Mouse (Mus musculus): ENCODE data around the gene Bcl7c.

Bcl7c gene

DNA sequence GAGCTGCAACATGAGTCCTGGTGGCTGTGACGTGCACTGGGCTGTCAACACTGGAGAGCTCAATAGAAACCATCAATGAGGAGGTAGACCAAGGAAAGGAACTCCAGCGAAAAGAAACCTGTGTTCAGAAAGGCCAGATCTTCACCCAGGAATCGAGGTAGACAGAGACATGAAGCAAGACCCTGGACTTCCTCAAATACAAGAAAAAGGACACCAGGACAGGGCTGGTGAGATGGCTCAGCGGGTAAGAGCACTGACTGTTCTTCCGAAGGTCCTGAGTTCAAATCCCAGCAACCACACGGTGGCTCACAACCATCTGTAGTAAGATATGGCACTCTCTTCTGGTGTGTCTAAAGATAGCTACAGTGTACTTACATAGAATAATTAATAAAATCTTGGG lies 9.6 kb upstream of the Bcl7c start:
- no peak for DNase-seq (ENCODE audit: inconsistent age in 2 of 2, low spot score in 1 of 2)

DNA sequence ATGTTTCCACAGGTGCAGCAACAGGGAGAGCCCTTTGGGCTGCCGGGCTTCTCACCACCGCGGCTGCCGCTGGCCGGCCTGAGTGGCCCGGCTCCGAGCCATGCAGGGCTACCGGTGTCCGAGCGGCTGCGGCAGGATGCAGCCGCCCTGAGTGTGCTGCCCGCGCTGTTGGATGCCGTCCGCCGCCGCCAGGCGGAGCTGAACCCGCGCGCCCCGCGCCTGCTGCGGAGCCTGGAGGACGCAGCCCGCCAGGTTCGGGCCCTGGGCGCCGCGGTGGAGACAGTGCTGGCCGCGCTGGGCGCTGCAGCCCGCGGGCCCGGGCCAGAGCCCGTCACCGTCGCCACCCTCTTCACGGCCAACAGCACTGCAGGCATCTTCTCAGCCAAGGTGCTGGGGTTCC lies 8.3 kb upstream of the Bcl7c start:
- peak; percentile 70 to 87 for DNase-seq (ENCODE audit: inconsistent age in 2 of 2, low spot score in 1 of 2)

DNA sequence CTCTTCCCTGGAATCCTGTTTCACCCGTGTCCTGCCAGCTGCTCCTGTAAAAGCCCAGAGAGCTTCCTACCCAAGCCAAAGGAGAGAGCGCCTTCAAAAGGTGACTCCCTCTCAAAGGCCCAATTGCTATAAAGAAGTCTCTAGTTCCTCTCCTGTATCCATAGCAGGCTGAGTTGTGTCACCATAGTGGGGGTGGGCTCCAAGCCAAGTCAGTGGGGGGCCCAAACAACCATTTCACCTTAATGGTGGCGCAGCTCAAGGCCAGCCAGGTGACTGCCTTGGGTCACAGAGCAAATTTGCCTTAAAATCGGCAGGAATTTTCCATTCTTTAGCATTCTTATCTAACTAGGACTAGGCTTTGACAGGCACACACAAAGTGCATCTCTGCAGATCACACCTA lies 6.1 kb upstream of the Bcl7c start:
- DNase-seq (ENCODE audit: inconsistent age in 2 of 2, low spot score in 1 of 2) = no peak

DNA sequence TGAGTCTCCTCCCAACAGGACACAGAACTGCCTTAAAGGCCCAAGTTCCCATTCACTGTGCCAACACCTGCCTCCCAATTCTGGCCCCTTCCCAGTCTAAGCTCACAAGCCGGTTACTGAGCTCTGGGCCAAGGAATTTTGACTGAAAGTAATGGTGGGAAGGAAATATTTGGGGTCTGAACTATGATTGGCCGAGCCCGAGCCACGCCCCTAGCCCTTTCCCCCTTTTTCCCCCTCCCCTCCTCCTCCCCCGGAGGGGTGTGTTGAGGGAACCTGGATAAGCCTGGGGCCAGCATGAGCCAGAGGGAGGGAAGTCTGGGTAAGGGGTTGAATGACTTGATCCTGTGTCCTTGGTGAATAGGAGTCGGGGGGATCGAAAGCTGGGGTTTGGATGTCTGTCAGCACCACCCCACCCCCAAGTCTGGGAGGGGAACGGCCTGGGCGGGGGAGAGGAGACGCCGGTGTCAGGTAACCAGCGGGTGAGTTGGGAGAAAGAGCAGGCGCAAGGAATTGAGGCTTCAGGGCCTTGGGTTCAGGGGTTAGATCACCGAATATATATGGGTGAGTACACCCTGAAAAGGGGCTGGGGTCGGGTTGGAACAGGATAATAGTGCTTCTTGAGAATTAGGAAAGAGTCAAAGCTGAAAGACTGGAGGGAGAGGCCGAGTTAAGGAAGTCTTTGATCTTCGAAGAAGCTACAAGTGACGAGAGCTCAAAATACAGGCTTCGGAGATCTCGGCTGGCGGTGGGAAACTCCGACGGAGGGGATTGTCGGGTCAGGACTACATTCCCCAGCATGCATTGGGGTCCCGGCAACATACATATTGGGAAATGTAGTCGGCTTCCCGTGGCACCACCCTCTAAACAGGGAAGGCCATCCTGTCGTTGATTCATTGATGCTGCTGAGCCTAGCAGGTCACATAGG lies 4.0 kb upstream of the Bcl7c start, which contains the start of gene Ctf1:
TSS of gene Ctf1 (plus strand) at position 276 of the 925 bp plus-strand sequence.
- peak; percentile 80 to 90 for DNase-seq (ENCODE audit: inconsistent age in 2 of 2, low spot score in 1 of 2)

DNA sequence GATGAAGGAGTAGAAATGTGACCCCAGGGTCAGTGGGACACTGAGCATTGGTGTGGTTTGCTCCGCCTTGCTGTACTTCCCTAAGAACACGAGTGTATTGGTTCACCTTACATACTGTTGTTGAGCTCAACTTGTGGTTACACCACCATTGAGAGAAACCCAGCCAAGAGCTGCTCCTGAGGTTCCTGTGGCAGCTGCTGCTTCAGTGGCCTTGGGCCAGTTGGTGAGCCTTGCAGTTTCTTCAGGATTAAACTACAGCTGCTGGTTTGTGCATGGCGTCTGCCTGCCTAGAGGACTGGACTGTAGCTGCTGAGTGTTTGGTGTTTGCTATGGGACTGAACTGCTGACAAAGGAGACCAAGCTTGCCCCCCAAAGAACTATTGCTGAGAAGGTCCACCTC lies 2.7 kb upstream of the Bcl7c start:
- DNase-seq (ENCODE audit: inconsistent age in 2 of 2, low spot score in 1 of 2) = no peak

DNA sequence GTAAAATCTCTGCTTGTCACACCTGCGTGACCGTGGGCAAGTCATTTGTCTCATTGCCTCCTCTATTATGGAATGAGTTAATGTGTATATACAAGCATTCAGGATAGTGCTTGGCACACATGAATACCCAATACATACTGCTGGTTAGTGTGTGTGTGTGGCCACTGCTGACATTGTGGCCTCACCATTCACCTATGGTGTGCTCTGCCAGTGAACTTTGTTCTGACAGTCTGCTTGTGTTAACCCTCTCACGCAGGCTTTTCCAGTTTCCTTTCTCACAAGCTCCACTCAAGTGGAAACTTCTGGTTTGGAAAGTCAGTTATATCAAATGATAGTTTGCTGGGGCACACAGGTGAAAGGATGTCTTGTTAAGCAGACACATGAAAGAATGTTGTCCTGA lies 2.3 kb upstream of the Bcl7c start:
- no peak for DNase-seq (ENCODE audit: inconsistent age in 2 of 2, low spot score in 1 of 2)

DNA sequence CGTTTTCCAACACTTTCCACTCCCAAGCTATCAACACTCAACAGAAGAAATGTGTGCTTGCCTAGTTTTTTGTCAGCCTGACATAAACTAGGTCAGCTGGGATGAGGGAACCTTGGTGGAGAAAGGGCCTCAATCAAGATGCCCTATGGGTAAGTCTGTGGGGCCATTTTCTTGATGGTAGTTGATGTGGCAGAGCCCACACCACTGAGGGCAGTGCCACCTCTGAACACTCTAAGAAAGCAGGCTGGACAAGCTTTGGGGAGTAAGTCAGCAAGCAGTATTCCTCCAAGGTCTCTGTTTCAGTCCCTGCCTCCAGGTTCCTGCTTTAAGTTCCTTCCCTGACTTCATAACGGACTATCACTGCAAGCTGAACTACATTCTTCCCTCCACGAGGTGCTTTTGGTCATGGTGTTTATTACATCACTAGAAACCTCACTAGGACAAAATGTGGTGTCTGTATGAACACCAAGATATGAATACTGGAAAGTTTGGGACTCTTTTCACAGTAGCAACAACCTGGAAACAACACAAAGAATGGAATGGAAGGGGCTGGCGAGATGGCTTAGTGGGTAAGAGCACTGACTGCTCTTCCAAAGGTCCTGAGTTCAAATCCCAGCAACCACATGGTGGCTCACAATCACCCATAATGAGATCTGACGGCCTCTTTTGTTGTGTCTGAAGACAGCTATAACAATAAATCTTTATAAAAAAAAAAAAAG lies 687 bp upstream of the Bcl7c start:
- no peak for DNase-seq (ENCODE audit: inconsistent age in 2 of 2, low spot score in 1 of 2)

DNA sequence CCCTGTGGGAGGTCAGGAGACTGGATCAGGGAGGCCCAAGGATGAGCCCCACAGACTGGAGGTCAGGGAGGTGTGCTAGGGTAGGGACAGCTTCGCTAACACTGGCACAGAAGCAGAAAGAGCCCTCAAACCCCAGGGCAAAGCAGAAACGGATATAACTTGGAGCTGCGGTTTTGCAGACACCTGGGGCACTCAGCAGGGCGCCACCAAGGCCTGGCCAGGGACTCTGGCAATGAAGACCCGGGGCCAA lies 851 bp downstream of the Bcl7c start:
- no peak for DNase-seq (ENCODE audit: inconsistent age in 2 of 2, low spot score in 1 of 2)

DNA sequence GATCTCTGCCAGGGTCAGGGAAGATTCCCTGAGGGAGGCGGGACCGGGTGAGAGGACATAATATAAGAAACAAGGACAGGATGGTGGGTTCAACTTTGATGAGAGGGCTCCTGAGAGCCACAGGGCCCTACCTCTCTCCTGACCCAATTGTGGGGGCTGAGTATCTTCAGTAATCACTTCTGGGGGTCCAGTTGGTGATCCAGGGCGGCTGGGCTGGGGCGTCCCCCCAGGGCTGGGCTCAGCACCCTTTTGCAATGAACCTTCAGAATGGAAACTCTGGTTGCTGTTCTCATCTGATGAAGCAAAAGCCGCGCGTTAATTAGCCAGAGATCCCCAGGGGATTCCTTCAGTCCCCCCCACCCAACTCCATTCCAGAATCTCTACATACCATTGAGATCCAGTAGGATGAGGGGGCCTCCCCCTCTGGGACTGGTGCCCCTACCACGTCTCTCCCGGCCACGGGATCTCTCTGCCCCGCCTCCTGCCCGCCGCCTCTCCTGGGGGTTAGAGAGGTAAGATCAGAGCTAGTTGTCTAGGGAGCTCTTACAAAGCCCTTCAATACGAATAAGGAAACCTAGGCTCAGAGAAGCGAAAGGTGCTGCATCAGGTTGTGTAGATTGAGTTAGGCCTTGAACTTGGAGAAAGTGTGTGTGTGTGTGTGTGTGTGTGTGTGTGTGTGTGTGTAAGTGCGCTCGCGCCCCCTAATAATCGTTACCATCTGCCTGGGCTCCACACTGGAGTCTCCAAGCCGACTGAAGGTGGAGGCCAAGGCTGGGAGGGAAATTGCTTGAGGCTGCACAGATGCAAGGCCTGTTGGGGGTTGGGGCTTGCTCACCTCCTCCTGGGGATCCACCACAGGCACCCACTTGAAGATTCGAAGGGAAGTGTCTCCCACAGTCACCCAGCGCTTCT lies 1.4 kb downstream of the Bcl7c start:
- DNase-seq (ENCODE audit: inconsistent age in 2 of 2, low spot score in 1 of 2) = peak; percentile 39 to 66

DNA sequence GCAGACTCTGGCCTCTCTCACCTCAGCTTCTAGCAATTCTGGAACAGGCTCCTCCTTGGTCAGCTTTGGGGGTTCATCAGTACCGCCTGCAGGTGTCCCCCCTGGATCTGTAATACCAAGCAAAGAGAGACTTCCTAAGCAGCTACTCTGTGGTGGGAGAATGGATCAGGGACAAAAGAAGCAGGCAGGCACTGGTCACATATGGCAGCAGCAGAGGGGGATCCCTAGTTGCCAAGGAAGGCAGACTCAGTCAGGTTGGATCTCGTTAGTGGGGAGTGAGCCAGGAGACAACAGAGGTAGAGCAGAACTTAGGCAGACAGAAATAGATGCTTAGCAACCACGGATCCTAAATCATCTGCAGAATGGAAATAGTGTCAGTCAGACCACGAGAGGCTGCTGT lies 3.0 kb downstream of the Bcl7c start:
- DNase-seq (ENCODE audit: inconsistent age in 2 of 2, low spot score in 1 of 2) = no peak

DNA sequence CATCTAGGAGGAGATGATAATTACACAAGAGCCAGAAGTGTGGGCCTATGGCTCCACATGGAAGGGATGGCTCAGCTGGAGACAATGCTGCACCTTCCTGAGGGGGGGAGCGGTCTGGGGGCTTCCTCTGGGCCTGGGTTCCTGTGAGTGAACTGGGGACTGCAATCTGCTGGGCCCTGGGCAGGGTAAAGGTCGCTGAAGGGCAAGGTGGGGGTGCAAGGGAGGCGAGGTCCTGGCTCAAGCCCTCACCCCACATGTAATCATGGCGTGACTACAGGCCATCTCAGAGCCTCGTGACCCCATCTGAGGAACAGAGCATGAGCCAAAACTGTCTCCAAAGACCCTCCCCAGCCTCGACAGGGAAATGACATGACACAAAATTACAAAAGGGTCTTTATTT lies 4.1 kb downstream of the Bcl7c start:
- DNase-seq (ENCODE audit: inconsistent age in 2 of 2, low spot score in 1 of 2) = no peak

DNA sequence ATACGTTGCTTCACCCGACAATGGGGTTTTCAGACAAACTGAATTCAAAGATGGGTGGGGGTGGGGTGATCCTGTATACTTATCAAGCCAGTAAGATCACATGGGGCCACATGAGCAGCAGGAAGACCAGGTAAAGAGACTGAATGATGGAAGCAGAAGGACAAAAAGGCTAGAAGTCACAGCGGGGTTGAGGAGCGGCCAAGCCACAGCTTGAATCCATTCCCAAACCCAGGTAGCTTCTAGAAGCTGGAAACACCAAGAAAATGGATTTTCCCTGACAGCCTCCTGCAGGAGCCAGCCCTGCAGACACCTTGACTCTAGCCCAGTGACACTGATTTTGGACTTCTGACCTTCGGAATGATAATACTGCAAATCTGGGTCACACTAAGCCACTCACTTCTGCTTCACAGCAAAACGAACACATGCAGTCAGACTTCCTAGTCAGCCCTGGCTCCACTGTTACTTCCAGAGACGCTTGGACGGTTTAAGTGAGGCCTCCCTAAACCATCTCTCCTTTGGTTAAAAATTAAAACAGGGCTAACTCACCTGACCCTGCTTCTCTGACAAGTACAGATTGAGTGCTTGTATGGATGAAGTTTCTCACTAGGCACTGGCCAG lies 5.1 kb downstream of the Bcl7c start:
- DNase-seq (ENCODE audit: inconsistent age in 2 of 2, low spot score in 1 of 2) = peak in 1 of 2 experiments; percentile 56

DNA sequence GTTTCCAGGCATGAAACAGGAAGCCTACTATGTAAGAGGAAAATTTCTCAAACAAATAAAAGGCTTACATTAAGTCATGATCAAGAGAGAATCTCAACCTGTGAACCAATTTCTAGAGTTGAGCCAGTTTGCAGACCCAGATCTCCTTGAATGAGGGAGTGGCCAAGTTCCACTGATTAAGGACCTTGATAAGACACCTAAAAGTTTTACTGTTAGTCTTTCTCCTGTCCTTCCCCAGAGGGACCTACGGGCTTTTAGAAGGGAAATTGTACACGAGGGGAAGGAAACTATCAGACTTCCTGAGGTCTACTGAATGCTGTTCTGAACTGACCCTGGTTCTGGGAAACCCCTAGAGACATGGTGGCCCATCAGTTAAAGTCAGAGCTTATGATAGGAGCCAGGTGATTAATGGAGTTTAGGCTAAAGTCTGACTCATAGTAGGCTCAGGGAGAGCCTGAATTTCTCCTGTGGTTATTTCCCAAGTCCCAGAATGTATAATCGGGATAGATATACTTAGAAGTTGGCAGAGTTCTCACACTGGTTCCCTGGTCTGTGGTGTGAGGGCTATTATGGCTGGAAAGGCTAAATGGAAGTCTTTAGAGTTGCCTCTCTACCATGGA lies 7.9 kb downstream of the Bcl7c start:
- DNase-seq (ENCODE audit: inconsistent age in 2 of 2, low spot score in 1 of 2) = peak in 1 of 2 experiments; percentile 57

DNA sequence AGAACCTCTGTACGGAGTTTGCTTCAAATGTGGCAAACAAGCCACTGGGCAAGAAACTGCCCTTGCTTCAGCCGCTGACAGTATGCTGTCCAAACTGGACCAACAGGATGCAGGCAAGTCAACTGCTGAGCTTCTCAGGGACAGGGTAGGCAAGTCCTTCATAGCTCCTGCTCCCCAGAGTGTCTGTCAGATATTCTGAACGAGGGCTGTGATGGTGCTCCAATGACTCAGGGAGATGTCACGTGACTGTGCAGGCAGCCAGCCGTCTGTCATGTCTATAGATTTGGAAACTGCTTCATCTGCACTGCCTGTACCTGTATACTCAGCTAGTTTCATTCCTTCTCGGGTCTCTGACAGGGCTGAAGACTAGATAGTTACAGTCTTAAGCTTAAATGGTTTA lies 9.7 kb downstream of the Bcl7c start:
- peak; percentile 79 to 86 for DNase-seq (ENCODE audit: inconsistent age in 2 of 2, low spot score in 1 of 2)

DNA sequence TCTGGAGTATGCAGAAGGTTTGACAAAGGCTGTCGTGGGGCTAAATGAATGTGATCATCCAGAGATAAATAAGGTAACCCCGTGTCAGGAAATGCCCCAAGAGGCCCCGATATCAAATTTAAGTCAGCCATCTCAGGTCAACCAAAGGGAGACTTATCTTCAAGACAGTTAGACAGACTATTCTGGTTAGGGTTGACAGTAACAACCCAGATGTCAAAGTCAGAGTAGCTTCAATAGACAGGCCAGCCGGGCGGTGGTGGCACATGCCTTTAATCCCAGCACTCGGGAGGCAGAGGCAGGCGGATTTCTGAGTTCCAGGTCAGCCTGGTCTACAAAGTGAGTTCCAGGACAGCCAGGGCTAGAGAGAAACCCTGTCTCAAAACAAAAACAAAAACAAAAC lies 15.0 kb downstream of the Bcl7c start:
- peak in 1 of 2 experiments; percentile 29 for DNase-seq (ENCODE audit: inconsistent age in 2 of 2, low spot score in 1 of 2)

DNA sequence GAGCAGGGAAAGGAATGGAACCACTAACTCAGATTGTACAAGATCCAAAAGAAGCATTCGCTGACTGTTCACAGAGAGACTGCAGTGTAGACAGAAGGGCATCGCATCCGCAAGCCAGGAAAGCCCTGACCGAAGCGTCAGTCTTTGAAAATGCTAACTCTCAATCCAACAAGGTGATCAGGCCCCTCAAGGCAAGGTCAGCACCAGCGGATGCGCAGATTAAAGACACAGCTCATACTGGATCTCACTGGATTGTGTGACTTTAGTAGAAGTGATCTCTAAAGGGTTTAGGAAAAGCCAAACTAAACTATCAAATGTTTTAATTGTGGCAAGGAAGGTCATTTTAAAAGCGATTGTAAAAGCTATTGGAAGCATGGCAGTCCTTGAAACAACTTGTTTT lies 15.4 kb downstream of the Bcl7c start:
- peak in 1 of 2 experiments; percentile 35 for DNase-seq (ENCODE audit: inconsistent age in 2 of 2, low spot score in 1 of 2)

DNA sequence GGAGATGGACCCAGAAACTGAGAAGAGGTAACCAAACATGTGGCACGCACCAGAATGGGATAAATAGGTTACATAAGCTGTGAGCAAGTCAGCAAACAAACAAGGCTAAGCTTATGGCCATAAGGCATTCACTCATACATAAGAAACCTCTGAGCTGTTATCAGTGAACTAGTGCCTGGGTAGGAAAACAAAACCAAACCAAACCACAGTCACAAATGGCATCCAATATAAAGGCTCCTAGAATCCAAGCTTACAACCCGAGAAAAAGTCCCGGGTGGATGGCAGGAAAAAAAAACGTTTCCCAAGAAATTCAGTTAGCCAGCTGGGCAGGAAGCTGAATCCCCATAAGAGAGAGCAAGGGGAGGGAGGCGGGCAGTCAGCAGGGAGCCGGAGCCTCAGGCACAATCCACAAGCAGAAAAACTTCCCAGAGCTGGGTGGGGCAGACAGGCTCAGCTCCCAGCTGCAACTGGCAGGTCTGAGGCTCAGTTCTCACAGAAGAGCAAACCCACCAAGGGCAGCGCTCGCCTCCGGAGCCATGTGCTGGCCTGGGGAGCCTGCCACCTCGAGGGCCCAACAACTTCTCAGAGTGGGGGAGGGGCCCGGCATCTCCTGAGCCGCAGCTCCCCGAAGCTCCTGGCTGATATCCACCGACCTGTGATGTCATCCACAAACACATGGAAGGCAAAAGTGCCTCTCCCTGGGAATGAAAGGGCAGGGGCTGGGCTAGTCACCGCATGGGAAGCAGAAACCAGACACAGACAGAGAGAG lies 17.3 kb downstream of the Bcl7c start:
- DNase-seq (ENCODE audit: inconsistent age in 2 of 2, low spot score in 1 of 2) = peak; percentile 88 to 95

DNA sequence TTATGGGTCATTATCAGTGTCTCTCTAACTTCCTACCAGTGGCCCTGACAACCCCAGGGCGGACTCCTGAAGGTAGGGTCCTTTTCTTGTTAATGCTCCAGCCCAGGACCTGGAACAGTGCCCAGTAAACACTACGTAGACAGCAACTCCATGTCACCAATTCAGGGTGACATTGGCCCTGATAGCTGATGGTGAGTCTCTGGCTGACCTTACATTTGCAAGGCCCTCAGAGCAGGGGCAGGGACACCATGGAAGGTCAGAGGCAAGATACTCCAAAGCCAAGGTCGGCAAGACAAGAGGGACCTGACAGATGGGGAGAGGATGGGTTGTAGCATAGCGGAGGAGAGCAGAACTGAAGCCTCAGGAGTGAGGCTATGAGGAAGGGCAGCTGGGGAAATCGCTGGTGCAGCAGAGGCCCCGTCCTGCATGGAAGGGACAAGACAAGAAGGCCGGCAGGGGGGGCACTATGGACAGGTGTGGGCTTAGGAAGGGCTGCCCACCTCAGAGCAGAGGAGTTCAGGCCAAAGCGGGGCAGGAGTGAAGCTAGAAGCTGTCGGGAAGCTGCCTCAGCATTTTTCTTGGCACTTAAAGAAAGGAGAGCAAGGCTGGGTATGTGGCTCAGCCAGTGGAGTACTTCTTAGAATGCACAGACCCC lies 19.0 kb downstream of the Bcl7c start:
- DNase-seq (ENCODE audit: inconsistent age in 2 of 2, low spot score in 1 of 2) = peak; percentile 73 to 87

DNA sequence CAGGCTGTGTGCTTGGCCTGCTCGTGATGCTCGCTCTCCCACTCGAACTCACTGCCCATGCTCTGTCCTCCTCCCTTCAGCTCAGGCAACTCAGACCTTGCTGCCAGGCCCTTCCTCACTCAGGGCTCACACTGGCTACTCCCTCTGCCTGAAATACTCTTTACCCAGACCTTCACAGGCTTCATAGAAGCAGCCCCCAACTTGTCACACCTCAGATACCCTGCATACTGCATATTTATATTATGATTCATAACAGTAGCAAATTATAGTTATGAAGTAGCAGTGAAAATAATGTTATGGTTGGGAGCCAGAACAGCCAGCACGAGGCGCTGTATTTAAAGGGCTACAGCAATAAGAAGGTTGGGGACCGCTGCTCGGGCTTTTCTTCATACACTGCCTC lies 19.8 kb downstream of the Bcl7c start:
- peak in 1 of 2 experiments; percentile 44 for DNase-seq (ENCODE audit: inconsistent age in 2 of 2, low spot score in 1 of 2)

Data from adrenal gland, adult (tissue).